Mouse (Mus musculus): ENCODE measurements around the gene Entpd7.

DNA sequence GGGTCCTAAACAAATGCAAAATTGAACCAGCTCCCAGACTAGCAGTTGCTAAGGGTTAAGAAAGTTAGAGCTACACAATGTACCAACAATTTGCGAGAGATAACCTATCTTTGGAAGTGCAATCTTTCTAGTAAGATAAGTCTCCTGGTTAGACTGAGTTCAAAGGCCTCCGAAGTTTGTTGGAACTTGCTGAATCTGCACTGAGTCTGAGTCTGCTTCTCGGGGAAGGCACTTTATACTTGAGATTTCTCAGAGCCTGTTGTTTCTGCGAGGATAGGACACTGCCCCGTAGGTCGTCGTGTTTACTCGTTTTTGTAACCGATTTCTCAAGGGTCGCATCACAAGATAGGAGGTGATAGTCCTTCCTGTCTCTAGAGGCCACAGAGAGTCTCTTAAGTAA, 86.0 kb downstream of the Entpd7 start:
- no peak for TF ChIP-seq POLR2A (IDR thresholded peaks at IDR 0.05; ENCODE audit: borderline replicate concordance, insufficient read depth, low read length)
- no peak for TF ChIP-seq CTCF (IDR thresholded peaks at IDR 0.05; ENCODE audit: borderline replicate concordance, insufficient read depth, low read depth, low read length)
